Mouse (Mus musculus): ENCODE data around the gene Ldlrad3.

DNA sequence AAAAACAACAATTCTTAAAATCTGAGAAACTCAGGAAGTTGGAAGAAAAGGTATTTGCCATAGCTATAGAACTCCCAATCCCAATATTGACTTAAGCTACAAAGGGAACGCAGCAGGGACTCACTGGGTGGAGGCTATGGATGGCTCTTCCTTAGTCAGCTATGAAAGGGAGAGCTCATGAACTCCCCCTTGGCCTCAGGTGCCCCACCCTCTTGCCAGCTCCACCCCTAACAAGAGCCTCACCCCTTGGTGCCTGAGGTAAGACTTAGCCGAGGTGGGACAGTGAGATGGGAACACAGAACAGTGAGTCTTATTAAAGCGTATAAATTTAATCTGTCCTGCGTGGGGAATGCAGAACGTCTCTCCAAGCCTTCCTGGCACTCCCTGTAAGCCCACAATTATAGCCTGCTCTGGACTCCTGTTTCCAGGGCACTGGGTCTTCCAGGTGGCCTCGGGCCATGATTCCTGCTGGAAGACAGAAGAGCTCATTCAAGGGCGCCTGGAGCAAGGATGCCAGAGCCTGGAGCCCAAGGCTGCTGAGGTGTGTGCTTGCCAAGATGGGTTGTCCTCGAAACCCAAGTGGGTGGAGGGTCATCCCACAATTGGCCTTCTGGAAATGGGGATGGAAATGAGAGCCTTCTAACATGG is 55.9 kb downstream of the Ldlrad3 start:
- TF ChIP-seq POLR2A (IDR thresholded peaks at IDR 0.05; ENCODE audit: control insufficient read depth in 1 of 2, insufficient read depth in 1 of 2, low read depth in 1 of 2, low read length in 2 of 2, poor library complexity in 1 of 2) (no peak), EP300 (IDR thresholded peaks at IDR 0.05; ENCODE audit: low read depth in 1 of 2, low read length in 2 of 2) (no peak), ZKSCAN1 (IDR thresholded peaks at IDR 0.05; ENCODE audit: low read depth, low read length) (no peak), ZNF384 (IDR thresholded peaks at IDR 0.05; ENCODE audit: low read depth, low read length) (no peak), MAX (IDR thresholded peaks at IDR 0.05; ENCODE audit: low read length) (no peak), MEF2A (IDR thresholded peaks at IDR 0.05; ENCODE audit: extremely low read depth, insufficient replicate concordance, low read depth, low read length, poor library complexity, severe bottlenecking) (no peak), NRF1 (IDR thresholded peaks at IDR 0.05; ENCODE audit: insufficient read depth, low read depth, low read length, poor library complexity, severe bottlenecking) (no peak), CTCF (IDR thresholded peaks at IDR 0.05 in 2 of 3, conservative IDR thresholded peaks at IDR 0.05 in 1 of 3; ENCODE audit: control insufficient read depth in 1 of 3, insufficient read depth in 1 of 3, low read depth in 2 of 3, low read length in 3 of 3, poor library complexity in 1 of 3, severe bottlenecking in 1 of 3) (no peak)
